Comparison of ENCODE assay signal across 12 mouse cellular contexts in genomic region chr12:101948801-101949200, GRCm38 (mm10).
"Had no signal": no experiment of that assay in that cellular context is flagged by ENCODE, and none has a peak within 500 bp of the region (broad histone marks: within the 10 kb centered on the region; RNA-seq: fewer than 3 reads in every experiment).

No protein-coding gene starts in this region.

- H3K27me3 ChIP-seq: limb, embryonic 15.5 days; liver, embryonic 12.5 days; midbrain, embryonic 12.5 days had no signal

- H3K9ac ChIP-seq: limb, embryonic 15.5 days; liver, embryonic 12.5 days; lung, embryonic 14.5 days; midbrain, embryonic 12.5 days had no signal

- H3K4me1 ChIP-seq: limb, embryonic 15.5 days; liver, embryonic 12.5 days; midbrain, embryonic 12.5 days had no signal

- H3K4me3 ChIP-seq: limb, embryonic 15.5 days; liver, embryonic 12.5 days; midbrain, embryonic 12.5 days had no signal

- H3K9me3 ChIP-seq: limb, embryonic 15.5 days; liver, embryonic 12.5 days; midbrain, embryonic 12.5 days had no signal

- H3K4me2 ChIP-seq: limb, embryonic 15.5 days; liver, embryonic 12.5 days; lung, embryonic 14.5 days; midbrain, embryonic 12.5 days had no signal

- ATAC-seq: intestine, embryonic 16.5 days; liver, embryonic 12.5 days had no signal

- H3K27ac ChIP-seq: kidney, postnatal 0 days; limb, embryonic 15.5 days; liver, embryonic 12.5 days; midbrain, embryonic 12.5 days had no signal

- DNase-seq: layer of hippocampus, adult 9-11 months; layer of hippocampus, postnatal 36 days; lung, embryonic 14.5 days; lung, postnatal 10 days; lung, postnatal 4 days; right cerebral cortex, postnatal 25 days; thymus, postnatal 36 days had no signal
